Mouse (Mus musculus) spleen, adult 2 months (tissue): Measurements from ENCODE around the gene Ccn2.

Source experiments
- CTCF ChIP-seq: fragments of 200-500 bp; IDR thresholded peaks from 2 replicates; pipeline ENCODE4 v1.5.1; 2011; ENCODE audit warnings: mild to moderate bottlenecking, inconsistent platforms; ENCODE audit not compliant: insufficient read depth, insufficient read length, insufficient replicate concordance; ENCODE audit errors: extremely low read depth
- POLR2A ChIP-seq: fragments of 200-500 bp; IDR thresholded peaks from 2 replicates; pipeline ENCODE4 v1.6.1; 2011; ENCODE audit warnings: low read depth, low read length, inconsistent platforms

DNA sequence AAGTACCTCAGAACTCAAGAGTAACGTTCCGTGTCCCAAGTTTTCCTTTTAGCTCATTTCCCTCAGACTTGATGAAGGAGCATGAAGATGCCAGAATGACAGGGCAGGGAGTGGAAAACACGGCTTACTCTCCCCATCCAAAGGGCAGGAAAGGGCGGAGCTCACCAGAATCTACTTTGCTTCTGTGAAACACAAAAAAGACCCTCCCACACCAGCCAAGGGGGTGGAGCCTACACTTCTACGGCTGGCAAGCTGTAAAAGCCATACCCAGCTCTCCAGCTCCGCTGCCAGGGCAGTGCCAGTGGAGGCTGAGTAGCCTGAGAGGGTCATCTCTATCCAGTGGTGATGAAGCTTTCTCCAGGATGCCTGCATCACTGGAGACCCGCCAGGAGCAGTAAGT, 44.4 kb downstream of the Ccn2 start:
- TF ChIP-seq CTCF: no peak
- no peak for TF ChIP-seq POLR2A
